Mouse (Mus musculus) liver, adult 2 months (tissue): Measurements from ENCODE around the gene Gm28551. TPM values are rescaled to one million over a fixed set of nuclear protein-coding genes. Genes with fewer than 3 reads are reported as not detected.
"Not testable (repeated sequence)": the region's sequence is repeated elsewhere in the genome, so short reads cannot be mapped to it uniquely, and the experiment has no call there.

Experiments
- DNase-seq: peaks from one replicate; pipeline ENCODE4 v3.0.0-alpha.2; 2011; ENCODE audit warnings: low read depth, low spot score; ENCODE audit errors: extremely low read depth
- H3K27ac ChIP-seq: fragments of 200-500 bp; replicated peaks from 2 replicates; pipeline ENCODE4 v1.5.1; 2012; ENCODE audit warnings: low read depth, mild to moderate bottlenecking, control low read depth, inconsistent platforms, low read length; ENCODE audit not compliant: insufficient read depth
- H3K27me3 ChIP-seq: fragments of 200-500 bp; 2 replicates; pipeline ENCODE4 v1.6.1; 2012; ENCODE audit warnings: mild to moderate bottlenecking, moderate library complexity, low read length, inconsistent platforms; ENCODE audit not compliant: control insufficient read depth, insufficient read depth
- H3K36me3 ChIP-seq: fragments of 200-500 bp; 2 replicates; pipeline ENCODE4 v1.6.1; 2012; ENCODE audit warnings: low read length, inconsistent platforms; ENCODE audit not compliant: control insufficient read depth, insufficient read depth
- H3K4me1 ChIP-seq: fragments of 200-500 bp; 2 replicates; pipeline ENCODE4 v1.6.1; 2011; ENCODE audit warnings: low read length; ENCODE audit not compliant: control insufficient read depth, insufficient read depth
- H3K4me3 ChIP-seq: fragments of 200-500 bp; 2 replicates; pipeline ENCODE4 v1.5.1; 2011; ENCODE audit warnings: low read depth, mild to moderate bottlenecking, control low read depth, low read length, moderate library complexity; ENCODE audit not compliant: insufficient read depth
- H3K79me2 ChIP-seq: fragments of 200-500 bp; 2 replicates; pipeline ENCODE4 v1.6.1; 2012; ENCODE audit warnings: inconsistent platforms, mild to moderate bottlenecking, low read length, moderate library complexity; ENCODE audit not compliant: control insufficient read depth, insufficient read depth
- H3K9ac ChIP-seq: fragments of 200-500 bp; 2 replicates; pipeline ENCODE4 v1.6.1; 2012; ENCODE audit warnings: low read depth, mild to moderate bottlenecking, control low read depth, inconsistent platforms, low read length
- CTCF ChIP-seq: fragments of 200-500 bp; IDR thresholded peaks from 2 replicates; pipeline ENCODE4 v1.5.1; 2011; ENCODE audit warnings: low read depth, low read length, control low read depth
- POLR2A ChIP-seq: fragments of 200-500 bp; IDR thresholded peaks from 2 replicates; pipeline ENCODE4 v1.6.1; 2011; ENCODE audit warnings: low read length, control low read depth; ENCODE audit not compliant: insufficient read depth; ENCODE audit errors: extremely low read depth
- WGBS: fragments of 180-500 bp; shearing (Covaris S2); methylation state at CpG from one replicate; pipeline ENCODE4 v1.1.7; 2018; 5-methylcytosine and 5-hydroxymethylcytosine counted together
- polyA plus RNA-seq: library from polyadenylated mRNA; depleted of rRNA; stranded (reverse); fragments of >200 nt; gene quantifications from 2 replicates; pipeline ENCODE4 v1.2.3, GENCODE M21; 2012; rRNA removed
- total RNA-seq: library from RNA; depleted of rRNA; stranded (reverse); fragments of >200 nt; gene quantifications from 2 replicates; pipeline ENCODE4 v1.2.3, GENCODE M21; 2014; rRNA removed

Gene Gm28551
- total RNA-seq (0.20 TPM in 1 of 2 replicates, not detected in the other), polyA plus RNA-seq (not detected in 2 replicates)

GRCm38 (mm10) chr1:53352327-53353261 is at the start of gene Gm28551, which contains the start of the genes Asdurf and Asnsd1:
Gene Gm28551 (minus strand): TSS chr1:53352667.
Gene Asdurf (minus strand): TSS chr1:53352619.
Gene Asnsd1 (minus strand): TSS chr1:53352752.
- peaks cover 14% of the 10 kb centered on the region for H3K36me3 ChIP-seq
- peak within 1 kb of the TSS; percentile 95 for H3K4me3 ChIP-seq
- H3K4me1 ChIP-seq = peaks cover 4% of the 10 kb centered on the region; the same call in 1 of the 2 replicates
- no peaks in the 10 kb centered on the region for H3K79me2 ChIP-seq
- no peaks in the 10 kb centered on the region for H3K27me3 ChIP-seq
- no peak within 1 kb of the TSS; the same call in 1 of the 2 replicates for H3K27ac ChIP-seq
- DNase-seq = peak; percentile 90
- TF ChIP-seq CTCF (no peak), POLR2A (peak; percentile 51; the same call in 1 of the 2 replicates)
- under 1% methylated on average over 43 of the region's 44 CpGs for WGBS
- peak within 1 kb of the TSS; percentile 96 for H3K9ac ChIP-seq

GRCm38 (mm10) chr1:53393936-53394760 is 41.7 kb upstream of the Gm28551 start:
- WGBS = 45% methylated on average over 21 of the region's 21 CpGs

DNA sequence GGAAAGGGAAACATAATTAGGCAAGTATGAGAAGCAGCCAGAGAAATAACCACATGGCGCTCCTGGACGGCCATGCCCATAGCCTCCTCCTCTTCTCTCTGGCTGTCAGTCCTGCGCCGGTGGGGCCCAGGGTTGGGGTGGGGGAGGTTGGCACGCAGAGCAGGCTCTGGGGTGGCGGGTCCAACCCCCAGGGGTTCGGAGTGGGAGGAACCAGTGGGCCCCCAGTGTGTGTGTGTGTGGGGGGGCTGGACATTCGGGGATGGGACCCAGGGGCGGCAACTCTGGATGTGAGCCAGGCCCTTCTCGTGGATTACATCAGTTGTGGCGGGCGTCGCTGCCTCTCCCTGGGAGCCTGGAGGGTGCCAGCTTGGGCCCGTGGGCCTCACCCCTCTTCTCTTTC is 36.3 kb upstream of the Gm28551 start:
- Histone ChIP-seq H3K4me3 (no peak overlapping the region), H3K4me1 (no peaks in the 10 kb centered on the region), H3K27ac (no peak overlapping the region), H3K27me3 (no peaks in the 10 kb centered on the region), H3K36me3 (no peaks in the 10 kb centered on the region), H3K79me2 (no peaks in the 10 kb centered on the region), H3K9ac (no peak overlapping the region)
- WGBS = 96% methylated on average over 14 of the region's 14 CpGs
- no peak for TF ChIP-seq CTCF
- no peak for TF ChIP-seq POLR2A
- no peak for DNase-seq

More at GRCm38 (mm10) chr1:53393936-53394760, 41.7 kb upstream of the Gm28551 start:
- not testable (repeated sequence) for DNase-seq, H3K4me1 ChIP-seq, H3K79me2 ChIP-seq, H3K27me3 ChIP-seq, H3K4me3 ChIP-seq, H3K27ac ChIP-seq, H3K36me3 ChIP-seq, H3K9ac ChIP-seq

DNA sequence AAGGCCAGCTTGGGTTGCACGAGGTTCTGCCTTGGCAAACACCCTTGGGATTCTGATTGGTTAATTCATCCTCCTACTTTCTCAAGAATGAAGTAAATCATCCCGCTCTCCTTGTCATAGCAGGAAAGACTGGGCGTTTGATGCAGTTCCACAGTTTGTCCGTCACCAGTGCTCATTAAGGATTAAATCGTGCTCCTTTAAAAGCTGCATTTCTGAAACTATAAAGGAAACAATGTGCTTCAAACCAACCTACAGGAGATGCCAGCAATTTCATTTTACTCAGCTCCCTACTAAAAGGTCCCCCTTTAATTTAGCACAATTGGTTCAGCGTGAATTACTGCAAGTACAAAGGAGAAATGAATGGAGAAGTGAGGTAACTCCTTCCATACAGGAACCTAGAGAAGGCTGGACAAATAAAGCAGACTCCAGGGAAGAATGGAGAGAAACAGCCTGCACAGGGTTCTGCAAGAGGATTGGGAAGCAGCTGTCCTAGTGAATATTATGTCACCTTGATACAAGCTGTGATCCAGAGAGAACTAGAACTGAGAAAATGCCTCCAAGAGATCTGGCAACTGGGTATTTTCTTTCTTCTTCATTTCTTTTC is 31.7 kb upstream of the Gm28551 start:
- no peaks in the 10 kb centered on the region for H3K79me2 ChIP-seq
- WGBS = 75% methylated on average over 6 of the region's 6 CpGs
- H3K4me3 ChIP-seq = no peak overlapping the region
- no peaks in the 10 kb centered on the region for H3K36me3 ChIP-seq
- no peaks in the 10 kb centered on the region for H3K27me3 ChIP-seq
- TF ChIP-seq CTCF = no peak
- TF ChIP-seq POLR2A = no peak
- H3K4me1 ChIP-seq = no peaks in the 10 kb centered on the region
- no peak overlapping the region for H3K27ac ChIP-seq
- no peak for DNase-seq
- H3K9ac ChIP-seq = no peak overlapping the region

- no peak overlapping the region for H3K27ac ChIP-seq
- no peak overlapping the region for H3K9ac ChIP-seq
- H3K79me2 ChIP-seq = no peaks in the 10 kb centered on the region
- no peak for DNase-seq
- WGBS = 79% methylated on average over 3 of the region's 3 CpGs
- H3K27me3 ChIP-seq = no peaks in the 10 kb centered on the region
- H3K36me3 ChIP-seq = no peaks in the 10 kb centered on the region
- no peaks in the 10 kb centered on the region for H3K4me1 ChIP-seq
- no peak overlapping the region for H3K4me3 ChIP-seq
- TF ChIP-seq POLR2A (no peak), CTCF (no peak)
Measured at GRCm38 (mm10) chr1:53377731-53378130, 25.3 kb upstream of the Gm28551 start.

DNA sequence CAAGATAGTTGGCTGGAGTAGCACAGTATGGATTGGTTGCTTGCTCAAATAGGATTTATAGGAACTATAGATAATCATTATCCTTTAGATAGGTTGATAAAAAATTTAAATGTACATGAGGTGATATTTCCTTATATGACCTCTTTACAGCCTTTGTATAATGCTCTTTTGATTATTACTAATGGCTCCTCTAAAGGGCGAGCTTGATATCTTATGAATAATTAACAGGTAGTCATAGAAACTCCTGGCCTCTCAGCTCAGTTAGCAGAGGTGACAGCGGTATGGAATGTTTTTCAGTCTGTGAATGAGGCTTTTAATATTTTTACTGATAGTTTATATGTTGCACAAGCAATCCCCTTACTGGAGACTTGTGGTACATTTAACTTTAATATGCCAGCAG is 23.5 kb upstream of the Gm28551 start:
- H3K4me3 ChIP-seq, DNase-seq, H3K79me2 ChIP-seq, H3K36me3 ChIP-seq, H3K9ac ChIP-seq, H3K4me1 ChIP-seq, H3K27ac ChIP-seq, H3K27me3 ChIP-seq: not testable (repeated sequence)
- WGBS = 88% methylated on average over 2 of the region's 2 CpGs
